Mouse (Mus musculus) ovary, postnatal 36 days (tissue): ENCODE results near the gene Fgfr2.

Source experiments
- DNase-seq: peaks from one replicate; pipeline ENCODE4 v3.0.0; 2022; ENCODE audit warnings: low spot score, mixed read lengths

Gene Fgfr2

DNA sequence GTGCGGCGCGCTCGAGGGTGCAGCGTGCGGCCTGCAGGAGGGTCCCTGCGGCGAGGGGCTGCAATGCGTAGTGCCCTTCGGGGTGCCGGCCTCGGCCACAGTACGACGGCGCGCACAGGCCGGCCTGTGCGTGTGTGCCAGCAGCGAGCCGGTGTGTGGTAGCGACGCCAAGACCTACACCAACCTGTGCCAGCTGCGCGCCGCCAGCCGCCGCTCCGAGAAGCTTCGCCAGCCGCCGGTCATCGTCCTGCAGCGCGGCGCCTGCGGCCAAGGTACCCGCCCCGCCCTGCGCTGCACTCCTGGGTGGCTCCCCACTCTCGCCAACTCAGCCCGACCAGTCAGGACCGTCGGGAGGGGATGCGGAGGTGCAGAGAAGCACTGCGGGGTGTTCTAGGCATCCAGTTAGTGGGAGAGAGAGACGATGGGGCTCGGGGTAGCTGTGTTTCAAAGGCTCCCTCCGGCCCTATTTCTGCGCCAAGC is 2186.6 kb downstream of the Fgfr2 start:
- DNase-seq: peak; percentile 52

DNA sequence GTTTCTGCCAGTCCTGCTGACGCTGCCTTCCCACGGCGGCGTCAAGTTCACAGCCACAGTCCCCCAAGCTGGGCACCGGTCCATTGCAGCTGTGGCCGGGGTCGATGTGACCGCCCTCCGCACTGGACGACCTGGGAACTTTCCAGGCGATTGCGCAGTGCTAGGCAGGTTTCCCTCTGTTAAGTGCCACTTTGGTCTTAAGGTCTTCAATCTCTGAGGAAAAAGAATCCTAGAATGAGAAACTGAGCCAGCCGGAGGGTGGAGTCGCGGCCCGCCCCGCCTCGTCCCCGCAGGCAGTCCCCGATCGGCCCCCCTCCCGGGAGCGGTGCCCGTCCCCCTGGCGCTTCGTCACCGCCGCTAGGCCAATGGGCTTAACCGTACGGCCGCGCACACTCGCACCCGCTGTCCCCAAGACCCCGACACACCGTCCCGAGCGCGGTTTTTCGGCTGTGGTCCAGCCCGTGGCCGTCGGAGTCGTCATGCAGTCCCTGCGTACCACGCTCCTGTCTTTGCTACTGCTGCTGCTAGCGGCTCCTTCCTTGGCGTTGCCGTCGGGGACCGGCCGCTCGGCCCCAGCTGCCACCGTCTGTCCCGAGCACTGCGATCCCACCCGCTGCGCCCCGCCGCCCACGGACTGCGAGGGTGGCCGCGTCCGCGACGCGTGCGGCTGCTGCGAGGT is 2187.2 kb downstream of the Fgfr2 start, which contains the start of gene Htra1:
Gene Htra1, plus strand, starts transcription at position 319 of the 679 bp plus-strand sequence.
- peak; percentile 89 for DNase-seq

DNA sequence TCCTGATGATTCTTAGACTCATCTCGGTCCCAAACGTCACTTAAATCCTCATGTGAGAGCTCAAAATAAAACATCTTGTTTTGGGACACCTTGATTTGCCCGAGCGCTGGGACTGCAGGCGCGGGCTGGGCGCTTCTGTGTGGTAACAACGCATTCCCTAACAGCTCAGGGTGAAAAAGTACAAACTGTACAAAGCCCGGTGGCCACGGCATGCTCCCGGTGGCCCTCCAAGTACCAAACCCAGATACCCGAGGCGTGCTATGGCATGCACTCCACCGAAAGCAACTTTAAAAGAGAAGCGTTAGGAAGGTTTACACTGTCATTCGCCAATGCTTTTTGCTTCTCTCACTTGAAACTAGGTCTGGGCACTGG is 2187.7 kb downstream of the Fgfr2 start:
- DNase-seq: no peak

DNA sequence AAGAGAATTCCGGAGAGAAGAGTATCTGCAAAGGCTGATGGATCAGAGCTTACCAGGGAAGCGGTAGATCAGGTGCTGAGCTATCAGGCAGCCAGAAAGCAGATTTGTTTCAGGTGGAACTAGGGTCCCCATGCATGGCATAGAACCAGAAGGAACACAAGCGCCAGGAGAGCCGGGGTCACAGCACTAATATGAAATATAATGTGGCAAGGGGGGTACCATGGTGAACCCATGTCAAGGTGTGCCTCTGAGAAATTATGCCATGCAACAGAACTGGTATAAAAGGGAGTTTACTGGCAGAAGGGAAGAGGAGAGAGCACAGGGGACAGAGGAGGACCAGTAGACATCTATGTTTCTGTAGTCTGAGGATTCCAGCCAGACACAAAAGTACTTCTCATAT is 2188.5 kb downstream of the Fgfr2 start:
- no peak for DNase-seq

DNA sequence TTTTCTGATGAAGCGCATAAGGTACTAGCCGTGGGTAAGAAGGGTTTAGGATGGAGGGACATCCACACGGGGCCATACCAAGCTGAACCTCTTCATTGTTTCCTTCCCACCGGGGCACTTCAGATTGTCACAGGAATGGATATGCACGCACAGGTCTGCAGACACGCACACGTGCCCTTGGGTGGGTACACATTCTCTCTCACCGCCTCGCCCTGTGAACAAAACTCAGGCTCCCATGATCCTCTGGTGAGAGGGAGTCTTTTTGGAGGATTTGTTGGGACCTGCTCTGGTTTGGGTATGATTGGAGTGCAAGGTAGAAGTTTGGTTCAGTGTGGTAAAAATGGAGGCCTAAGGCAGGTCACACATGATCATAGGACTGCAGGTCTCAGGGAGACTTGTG is 2190.2 kb downstream of the Fgfr2 start:
- no peak for DNase-seq

DNA sequence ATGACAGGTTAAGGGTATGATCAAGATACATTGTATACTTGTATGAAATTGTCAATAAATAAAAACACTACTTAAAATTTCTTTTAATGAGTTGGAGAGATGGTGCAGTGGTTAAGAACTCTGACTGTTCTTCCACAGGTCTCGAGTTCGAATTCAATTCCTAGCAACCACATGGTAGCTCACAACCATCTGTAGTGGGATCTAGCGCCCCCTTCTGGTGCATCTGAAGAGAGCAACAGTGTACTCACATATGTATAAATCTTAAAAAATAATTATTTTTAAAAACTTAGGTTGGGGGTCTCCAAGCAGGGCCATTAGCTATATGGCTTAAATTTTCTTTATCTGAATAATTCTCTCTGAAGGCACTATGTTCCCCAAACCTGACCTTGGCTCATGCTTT is 2192.7 kb downstream of the Fgfr2 start:
- DNase-seq: no peak

DNA sequence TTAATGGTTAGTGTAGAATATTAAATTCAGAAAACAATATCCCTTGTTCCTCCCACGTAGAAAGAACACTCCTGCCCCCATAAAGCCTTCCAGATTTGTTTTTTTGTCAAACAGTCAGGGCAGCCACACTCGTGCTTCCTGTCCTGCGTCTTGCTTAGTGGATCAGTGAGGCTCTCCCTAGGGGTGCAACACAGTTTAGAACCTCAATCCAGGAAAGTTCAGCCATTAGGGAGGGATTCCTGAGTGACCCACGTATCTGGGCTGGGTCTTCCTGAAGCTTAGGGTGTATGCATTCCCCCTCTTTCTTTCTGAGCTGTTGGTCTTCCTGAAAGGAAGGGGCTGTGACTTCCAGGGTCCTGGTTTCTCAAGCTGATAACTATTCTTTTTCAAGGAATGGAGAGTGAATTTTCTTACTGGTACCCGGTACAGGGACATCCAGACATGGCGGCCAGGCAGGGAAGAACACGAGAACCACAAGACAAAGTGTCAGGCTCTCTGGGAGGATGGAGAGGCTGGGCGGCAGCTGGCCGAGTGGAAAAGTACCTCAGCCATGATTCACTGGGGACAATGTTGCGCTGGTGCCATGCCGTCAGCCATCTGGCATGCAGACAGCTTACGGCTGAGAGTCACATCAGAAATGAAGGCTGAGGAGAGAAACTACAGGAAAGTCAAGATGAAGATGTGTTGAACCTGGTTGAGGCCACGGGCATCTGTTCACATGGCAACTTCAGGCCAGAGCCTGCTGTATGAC is 2200.0 kb downstream of the Fgfr2 start:
- DNase-seq: no peak

DNA sequence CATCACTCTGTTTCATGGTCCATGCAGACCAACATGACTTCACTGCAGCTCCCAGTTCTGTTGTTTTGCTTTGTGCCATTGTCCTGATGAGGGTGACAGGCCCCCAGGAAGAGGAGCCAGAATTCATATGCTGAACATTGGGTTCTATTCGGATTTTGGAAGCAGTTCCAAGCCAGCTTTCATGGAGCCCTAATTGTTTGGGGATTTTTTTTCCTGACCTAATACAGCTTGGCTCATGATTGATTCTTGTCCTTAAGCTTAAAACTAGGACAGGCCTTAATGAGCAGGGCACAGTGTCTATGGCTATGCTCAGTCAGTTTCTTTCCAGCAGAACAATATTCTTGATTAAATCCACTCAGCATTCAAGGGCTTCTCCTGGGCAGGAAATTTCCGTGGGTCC is 2204.9 kb downstream of the Fgfr2 start:
- no peak for DNase-seq

DNA sequence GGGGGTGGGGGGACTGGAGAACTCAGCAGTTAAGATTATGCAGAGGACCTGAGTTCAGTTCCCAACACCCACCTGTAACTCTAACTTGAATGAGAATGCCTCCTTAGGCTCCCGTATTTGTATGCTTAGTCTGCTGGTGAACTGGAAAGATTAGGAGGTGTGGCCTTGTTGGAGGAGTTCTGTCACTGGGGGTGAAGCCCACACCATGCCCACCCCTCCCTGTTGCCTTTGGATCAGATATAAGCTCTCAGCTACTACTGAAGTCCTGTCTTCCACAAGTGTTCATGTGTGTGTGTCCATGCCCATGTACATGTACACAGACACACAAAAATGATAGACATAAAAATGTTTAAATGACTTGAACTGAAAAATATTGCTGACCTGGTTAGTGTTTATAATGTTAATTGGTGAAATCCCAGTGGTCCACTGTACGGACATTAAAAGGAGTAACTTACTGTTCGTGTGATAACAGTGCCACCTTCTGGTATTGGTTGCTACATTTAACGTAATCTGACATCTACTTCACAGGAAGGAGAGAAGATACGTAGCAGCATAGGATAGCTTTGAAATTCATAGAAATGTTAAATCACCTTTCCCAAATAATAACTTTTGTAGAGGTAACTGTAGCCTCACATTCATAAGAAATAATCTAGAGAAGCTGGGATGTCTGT is 2208.3 kb downstream of the Fgfr2 start:
- no peak for DNase-seq

DNA sequence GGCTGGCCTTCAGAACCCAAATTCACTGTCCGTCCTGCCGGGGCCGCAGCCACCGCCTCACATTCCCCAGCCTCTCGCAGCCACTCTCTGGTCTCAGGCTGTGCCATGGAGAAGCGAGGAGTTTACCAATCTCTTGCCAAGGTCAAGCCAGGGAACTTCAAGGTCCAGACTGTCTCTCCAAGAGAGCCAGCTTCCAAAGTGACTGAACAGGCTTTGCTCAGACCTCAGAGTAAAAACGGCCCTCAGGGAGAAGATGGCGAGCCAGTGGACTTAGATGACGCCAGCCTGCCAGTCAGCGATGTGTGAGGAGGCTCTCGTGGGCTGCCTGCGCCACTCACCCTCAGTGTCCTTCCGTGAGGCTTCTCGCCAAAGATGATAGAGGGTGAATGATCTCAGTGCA is 2212.3 kb downstream of the Fgfr2 start:
- peak; percentile 57 for DNase-seq

DNA sequence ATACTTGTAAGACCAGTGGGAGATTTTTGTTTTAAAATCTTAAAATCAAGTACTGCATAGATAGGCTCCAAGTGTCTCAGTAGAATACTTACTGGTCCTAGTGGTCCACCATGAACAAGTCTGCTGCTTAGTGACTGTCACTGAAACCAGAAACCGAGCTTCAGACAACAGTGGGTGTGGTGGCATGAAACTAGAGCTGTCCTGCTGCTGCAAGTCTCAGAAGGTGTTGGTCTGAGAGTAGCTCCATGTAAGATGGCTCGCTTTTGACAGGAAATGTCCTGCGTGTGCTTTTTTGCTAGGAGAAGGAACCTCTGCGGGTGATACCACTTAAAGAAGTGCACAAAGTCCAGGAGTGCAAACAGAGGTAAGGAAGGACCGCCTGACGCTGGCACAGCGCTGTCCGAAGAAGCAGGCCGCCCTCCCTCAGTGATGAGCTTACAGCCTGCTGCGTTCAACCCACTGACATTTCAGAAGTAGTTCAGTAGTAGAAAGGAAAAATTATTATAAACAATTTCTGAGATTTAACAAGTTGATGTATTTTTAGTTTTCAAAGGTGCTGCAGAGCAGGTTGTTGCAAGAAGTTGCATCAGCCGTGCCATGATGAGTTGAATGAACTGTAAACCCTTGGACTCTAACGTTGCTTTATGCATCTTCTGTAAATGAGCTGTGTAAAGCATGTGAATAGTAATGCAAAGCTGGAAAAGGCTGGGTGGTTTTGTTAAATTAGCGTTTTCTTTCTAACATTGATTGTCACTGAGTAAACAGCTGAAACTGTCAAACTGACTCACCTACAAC is 2218.4 kb downstream of the Fgfr2 start:
- no peak for DNase-seq

DNA sequence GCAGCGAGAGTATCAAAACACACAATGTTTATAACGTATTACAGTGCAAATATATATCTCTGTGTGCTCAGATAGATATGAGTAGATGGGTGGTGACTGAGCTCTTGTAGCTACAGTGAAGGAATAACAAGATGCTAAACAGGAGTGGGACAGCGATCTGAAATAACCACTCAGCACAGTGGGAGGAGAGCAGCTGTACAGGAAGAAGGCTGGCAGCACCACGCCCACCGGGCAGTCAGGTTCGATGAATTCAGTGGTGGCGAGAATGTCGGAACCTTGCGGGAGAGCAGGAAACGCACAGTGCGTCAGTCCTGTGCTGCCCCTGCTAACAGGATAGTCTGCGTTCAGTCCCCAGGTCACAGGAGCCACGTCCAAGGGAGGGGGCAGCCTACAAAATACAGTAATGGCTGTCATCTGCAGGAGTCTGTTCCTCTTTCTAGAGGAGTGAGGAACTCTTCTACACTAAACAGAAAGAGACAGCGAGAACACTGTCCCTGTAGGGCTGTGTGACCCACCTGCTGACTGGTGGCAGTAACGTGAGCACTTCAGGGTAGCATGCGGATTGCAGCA is 2219.6 kb downstream of the Fgfr2 start:
- DNase-seq: no peak

DNA sequence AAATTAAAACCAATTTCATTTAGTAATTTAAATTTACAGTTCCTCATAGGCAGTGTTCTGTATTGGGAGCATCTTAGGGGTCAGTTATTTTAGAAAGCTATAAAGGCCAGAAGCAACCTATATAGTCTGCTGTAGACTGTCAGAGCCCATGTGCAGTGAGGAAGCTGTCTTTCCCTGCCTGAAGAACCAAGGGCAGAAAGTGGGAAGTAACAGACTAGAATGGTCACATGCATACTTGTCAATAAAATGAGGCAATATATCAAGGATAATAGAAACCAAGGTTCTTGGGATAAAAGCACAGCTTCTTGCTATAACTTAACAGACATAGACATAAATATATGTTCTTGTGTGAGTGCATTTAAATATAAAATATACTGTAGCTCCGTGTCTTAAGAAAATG is 2220.2 kb downstream of the Fgfr2 start:
- DNase-seq: no peak

DNA sequence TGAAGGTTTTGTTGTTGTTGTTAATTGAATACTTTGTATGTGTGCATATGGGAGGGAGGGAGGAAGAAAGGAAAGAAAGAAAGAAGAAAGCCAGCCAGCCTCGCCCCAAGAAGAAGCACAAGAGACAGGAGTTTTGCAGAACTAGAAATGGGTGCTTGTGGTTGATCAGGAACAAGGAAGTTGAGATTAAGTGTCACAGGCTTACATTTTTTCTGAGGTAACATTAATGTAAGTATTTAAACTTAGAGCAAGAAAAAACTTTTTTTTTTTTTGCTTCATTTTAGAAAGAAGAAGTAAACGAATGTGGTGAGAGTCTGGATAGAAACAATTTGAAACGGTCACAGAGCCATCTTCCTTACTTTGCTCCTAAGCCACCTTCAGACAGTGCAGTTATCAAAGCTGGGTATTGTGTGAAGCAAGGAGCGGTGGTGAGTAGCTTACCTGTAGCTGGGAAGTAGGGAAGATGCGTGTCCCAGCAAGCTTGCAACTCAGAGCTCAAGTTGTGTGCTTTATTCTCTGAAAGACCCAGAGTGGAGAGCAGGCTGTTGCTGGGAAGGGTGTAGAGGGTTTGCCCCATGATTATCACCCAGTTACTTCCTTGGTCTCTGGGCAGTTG is 2222.8 kb downstream of the Fgfr2 start:
- no peak for DNase-seq

DNA sequence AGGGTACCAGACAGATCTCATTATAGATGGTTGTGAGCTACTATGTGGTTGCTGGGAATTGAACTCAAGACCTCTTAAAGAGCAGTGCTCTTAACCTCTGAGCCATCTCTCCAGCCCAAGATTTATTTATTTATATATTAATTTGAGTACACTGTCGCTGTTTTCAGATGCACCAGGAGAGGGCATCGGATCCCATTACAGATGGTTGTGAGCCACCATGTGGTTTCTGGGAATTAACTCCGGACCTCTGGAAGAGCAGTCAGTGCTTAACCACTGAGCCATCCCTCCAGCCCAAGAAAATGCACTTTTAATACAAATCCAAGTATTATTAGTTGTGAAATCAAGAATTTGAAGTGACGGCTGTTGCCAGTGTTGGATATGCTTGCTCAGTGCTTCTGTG is 2224.8 kb downstream of the Fgfr2 start:
- DNase-seq: no peak

DNA sequence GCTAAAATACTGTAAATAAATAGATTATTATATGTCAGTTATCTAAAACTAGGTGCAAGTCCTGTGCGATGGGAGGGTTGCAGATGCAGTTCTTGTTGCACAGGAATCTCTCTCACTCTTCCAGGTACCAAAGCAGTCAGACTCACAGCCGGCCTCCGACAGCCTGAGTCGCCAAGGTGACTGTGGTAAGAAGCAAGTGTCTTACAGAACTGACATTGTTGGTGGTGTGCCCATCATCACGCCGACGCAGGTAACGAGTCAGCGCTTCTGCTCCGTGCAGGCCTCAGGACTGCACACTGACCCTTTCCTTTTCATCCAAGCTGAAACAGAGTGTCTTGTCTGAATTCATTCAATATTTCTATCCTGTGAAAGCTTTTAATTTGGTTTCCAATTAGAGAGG is 2225.9 kb downstream of the Fgfr2 start:
- DNase-seq: no peak

DNA sequence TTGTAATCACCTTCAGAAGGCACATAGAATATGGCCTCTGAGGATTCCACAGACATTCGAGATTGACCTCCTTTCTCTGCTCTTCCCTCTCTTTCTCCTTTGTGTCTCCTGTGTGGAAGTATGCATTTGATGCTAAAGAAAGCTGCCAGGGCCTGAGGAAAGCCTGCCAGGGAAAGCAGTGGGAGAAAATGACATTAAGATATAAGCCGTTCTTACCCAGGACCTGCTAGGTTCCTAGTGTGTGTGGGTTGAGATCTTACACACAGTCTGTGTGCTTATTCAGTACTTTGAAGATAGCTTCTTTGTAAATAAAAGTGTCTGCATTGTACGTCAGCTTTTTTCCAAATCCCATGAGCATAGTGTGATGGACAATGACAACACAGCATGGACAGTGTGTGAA is 2227.1 kb downstream of the Fgfr2 start:
- DNase-seq: no peak

DNA sequence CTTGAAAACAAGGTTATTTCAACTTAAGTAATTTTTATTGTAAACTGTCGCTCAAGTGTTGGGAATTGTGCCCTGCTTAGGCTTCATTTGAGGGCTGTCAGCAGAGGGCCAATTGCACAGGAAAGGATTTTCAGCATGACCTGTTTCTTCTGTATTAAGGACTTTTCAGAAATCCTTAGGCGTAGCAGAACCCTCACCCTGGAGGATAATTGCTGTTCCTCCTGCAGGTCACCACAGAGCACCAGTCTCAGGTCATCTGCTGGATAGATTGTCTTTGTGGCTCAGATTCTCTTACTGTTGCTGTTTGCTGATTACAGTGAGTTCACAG is 2227.6 kb downstream of the Fgfr2 start:
- no peak for DNase-seq

DNA sequence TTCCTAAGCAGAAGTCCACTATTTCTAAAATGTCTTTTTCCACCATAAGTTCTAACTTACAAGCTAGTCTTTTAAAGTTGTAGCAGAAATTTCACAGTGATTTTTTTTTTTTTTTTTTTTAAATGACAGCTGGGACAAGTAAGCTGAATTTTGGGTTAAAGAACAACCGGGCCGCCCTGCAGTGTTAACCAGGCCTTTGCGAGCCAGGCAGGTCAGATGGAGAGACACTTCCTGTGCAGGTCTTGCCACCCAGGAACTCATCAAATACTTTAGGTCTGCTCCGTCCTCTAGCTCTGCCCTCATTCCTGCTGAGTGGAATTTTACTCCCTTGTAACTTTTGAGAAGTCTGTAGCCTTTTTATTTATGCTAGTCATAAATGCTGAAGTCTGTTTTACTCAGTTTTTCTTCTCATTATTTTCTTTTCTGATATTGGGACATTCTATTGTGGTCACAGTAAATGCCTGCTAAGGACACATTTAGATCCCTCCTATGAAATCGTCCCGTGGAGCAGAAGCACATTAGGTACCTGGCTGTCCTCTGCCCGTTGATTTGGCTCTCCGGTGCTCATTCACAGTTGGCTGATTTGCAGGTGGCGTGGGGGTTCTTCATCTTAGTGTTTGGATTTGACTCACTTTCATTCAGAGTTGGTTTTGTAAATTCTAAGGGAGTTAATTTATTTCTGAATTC is 2228.1 kb downstream of the Fgfr2 start:
- no peak for DNase-seq

DNA sequence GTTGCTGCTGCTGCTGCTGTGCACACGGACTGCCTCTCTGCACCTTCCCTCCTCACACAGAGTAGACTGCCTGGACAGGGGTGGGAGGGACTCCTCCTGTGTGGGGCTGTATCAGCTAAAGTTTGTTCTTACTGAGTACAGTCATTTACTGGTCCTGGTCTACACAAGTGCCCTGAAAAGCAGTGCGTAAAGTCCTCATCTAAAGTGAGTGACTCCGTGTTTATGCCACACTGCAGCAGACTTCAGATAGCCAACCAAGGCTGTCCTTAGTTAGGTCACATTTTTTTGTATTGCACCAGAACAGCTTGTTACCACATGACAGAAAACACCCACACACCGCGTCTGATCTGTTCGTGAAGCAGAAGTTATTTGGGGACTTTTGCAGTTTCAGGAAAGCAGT is 2230.2 kb downstream of the Fgfr2 start:
- peak; percentile 29 for DNase-seq

DNA sequence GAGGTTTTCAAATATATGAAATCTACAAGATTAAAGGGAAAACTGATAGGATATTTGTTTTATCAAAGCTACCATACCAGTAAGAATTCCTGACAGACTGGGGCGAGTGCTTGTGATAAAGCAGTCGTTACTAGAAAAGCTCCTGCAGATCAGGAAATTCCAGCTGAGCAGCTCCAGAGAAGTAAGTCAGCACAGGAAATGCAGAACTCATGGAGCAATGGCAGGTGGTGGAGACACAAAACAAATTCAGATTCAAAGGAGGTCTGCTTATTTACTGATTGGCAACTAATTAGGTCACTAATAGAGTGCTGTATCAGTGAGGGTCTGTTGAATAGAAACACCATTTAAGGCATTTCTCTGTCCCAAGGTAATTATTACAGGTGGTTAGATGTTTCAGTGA is 2232.3 kb downstream of the Fgfr2 start:
- no peak for DNase-seq
